Mouse (Mus musculus): Measurements from ENCODE around the gene Rerg. TPM values are rescaled to one million over a fixed set of nuclear protein-coding genes. Genes with fewer than 3 reads are reported as not detected.

The Rerg gene
- polyA plus RNA-seq, 1 experiment from 2014 or later, result 1.6 TPM

GRCm38 (mm10) chr6:137114859-137115258 is 55.4 kb downstream of the Rerg start:
- no peaks in the 10 kb centered on the region for H3K36me3 ChIP-seq (ENCODE audit: control insufficient read depth, insufficient read depth, low read length)
- DNase-seq (ENCODE audit: low spot score), result no peak
- ATAC-seq (replicated peaks; ENCODE audit: low FRiP score), result no peak
- H3K4me1 ChIP-seq (replicated peaks; ENCODE audit: control insufficient read depth, insufficient read depth, low read length), result no peaks in the 10 kb centered on the region
- H3K4me3 ChIP-seq (ENCODE audit: low read depth, low read length), result no peak overlapping the region
- no peaks in the 10 kb centered on the region for H3K27me3 ChIP-seq (ENCODE audit: control insufficient read depth, insufficient read depth, low read length)
- no peak overlapping the region for H3K4me2 ChIP-seq (ENCODE audit: low read depth, low read length, severe bottlenecking)
- H3K9ac ChIP-seq (ENCODE audit: low read length), result no peak overlapping the region
- WGBS, result 88% methylated on average over 7 of the region's 7 CpGs
- no peaks in the 10 kb centered on the region for H3K9me3 ChIP-seq (ENCODE audit: control insufficient read depth, low read length)
- no peak overlapping the region for H3K27ac ChIP-seq (ENCODE audit: low read depth, low read length)

- no peak overlapping the region for H3K4me2 ChIP-seq (ENCODE audit: low read depth, low read length, severe bottlenecking)
- ATAC-seq (replicated peaks; ENCODE audit: low FRiP score) (no peak), DNase-seq (ENCODE audit: low spot score) (no peak)
- 93% methylated on average over 9 of the region's 9 CpGs for WGBS
- no peaks in the 10 kb centered on the region for H3K9me3 ChIP-seq (ENCODE audit: control insufficient read depth, low read length)
- no peaks in the 10 kb centered on the region for H3K27me3 ChIP-seq (ENCODE audit: control insufficient read depth, insufficient read depth, low read length)
- no peaks in the 10 kb centered on the region for H3K36me3 ChIP-seq (ENCODE audit: control insufficient read depth, insufficient read depth, low read length)
- H3K9ac ChIP-seq (ENCODE audit: low read length), result no peak overlapping the region
- no peaks in the 10 kb centered on the region for H3K4me1 ChIP-seq (replicated peaks; ENCODE audit: control insufficient read depth, insufficient read depth, low read length)
- no peak overlapping the region for H3K4me3 ChIP-seq (ENCODE audit: low read depth, low read length)
- H3K27ac ChIP-seq (ENCODE audit: low read depth, low read length), result no peak overlapping the region
Observed at GRCm38 (mm10) chr6:137111266-137111813, 59.0 kb downstream of the Rerg start.

GRCm38 (mm10) chr6:137110778-137111174 is 59.5 kb downstream of the Rerg start:
- Histone ChIP-seq H3K27me3 (ENCODE audit: control insufficient read depth, insufficient read depth, low read length) (no peaks in the 10 kb centered on the region), H3K4me3 (ENCODE audit: low read depth, low read length) (no peak overlapping the region), H3K9me3 (ENCODE audit: control insufficient read depth, low read length) (no peaks in the 10 kb centered on the region), H3K4me2 (ENCODE audit: low read depth, low read length, severe bottlenecking) (no peak overlapping the region), H3K36me3 (ENCODE audit: control insufficient read depth, insufficient read depth, low read length) (no peaks in the 10 kb centered on the region), H3K27ac (ENCODE audit: low read depth, low read length) (no peak overlapping the region), H3K9ac (ENCODE audit: low read length) (no peak overlapping the region), H3K4me1 (replicated peaks; ENCODE audit: control insufficient read depth, insufficient read depth, low read length) (no peaks in the 10 kb centered on the region)
- no peak for ATAC-seq (replicated peaks; ENCODE audit: low FRiP score)
- WGBS, result 93% methylated on average over 6 of the region's 6 CpGs
- DNase-seq (ENCODE audit: low spot score), result no peak

GRCm38 (mm10) chr6:137109811-137110777 is 60.2 kb downstream of the Rerg start:
- H3K9me3 ChIP-seq (ENCODE audit: control insufficient read depth, low read length), result no peaks in the 10 kb centered on the region
- no peak overlapping the region for H3K4me2 ChIP-seq (ENCODE audit: low read depth, low read length, severe bottlenecking)
- DNase-seq (ENCODE audit: low spot score) (no peak), ATAC-seq (replicated peaks; ENCODE audit: low FRiP score) (no peak)
- no peaks in the 10 kb centered on the region for H3K36me3 ChIP-seq (ENCODE audit: control insufficient read depth, insufficient read depth, low read length)
- WGBS, result 84% methylated on average over 20 of the region's 20 CpGs
- no peak overlapping the region for H3K4me3 ChIP-seq (ENCODE audit: low read depth, low read length)
- H3K27ac ChIP-seq (ENCODE audit: low read depth, low read length), result no peak overlapping the region
- H3K27me3 ChIP-seq (ENCODE audit: control insufficient read depth, insufficient read depth, low read length), result no peaks in the 10 kb centered on the region
- no peaks in the 10 kb centered on the region for H3K4me1 ChIP-seq (replicated peaks; ENCODE audit: control insufficient read depth, insufficient read depth, low read length)
- H3K9ac ChIP-seq (ENCODE audit: low read length), result no peak overlapping the region

- Histone ChIP-seq H3K4me2 (ENCODE audit: low read depth, low read length, severe bottlenecking) (no peak overlapping the region), H3K36me3 (ENCODE audit: control insufficient read depth, insufficient read depth, low read length) (no peaks in the 10 kb centered on the region), H3K27ac (ENCODE audit: low read depth, low read length) (no peak overlapping the region), H3K27me3 (ENCODE audit: control insufficient read depth, insufficient read depth, low read length) (no peaks in the 10 kb centered on the region), H3K4me1 (replicated peaks; ENCODE audit: control insufficient read depth, insufficient read depth, low read length) (no peaks in the 10 kb centered on the region), H3K4me3 (ENCODE audit: low read depth, low read length) (no peak overlapping the region), H3K9me3 (ENCODE audit: control insufficient read depth, low read length) (no peaks in the 10 kb centered on the region), H3K9ac (ENCODE audit: low read length) (no peak overlapping the region)
- ATAC-seq (replicated peaks; ENCODE audit: low FRiP score), result no peak
- DNase-seq (ENCODE audit: low spot score), result no peak
- 91% methylated on average over 4 of the region's 4 CpGs for WGBS
Observed at GRCm38 (mm10) chr6:137105285-137105684, 65.0 kb downstream of the Rerg start.

GRCm38 (mm10) chr6:137102662-137103179 is 67.6 kb downstream of the Rerg start:
- Histone ChIP-seq H3K4me3 (ENCODE audit: low read depth, low read length) (no peak overlapping the region), H3K4me1 (replicated peaks; ENCODE audit: control insufficient read depth, insufficient read depth, low read length) (no peaks in the 10 kb centered on the region), H3K36me3 (ENCODE audit: control insufficient read depth, insufficient read depth, low read length) (no peaks in the 10 kb centered on the region), H3K9ac (ENCODE audit: low read length) (no peak overlapping the region), H3K4me2 (ENCODE audit: low read depth, low read length, severe bottlenecking) (no peak overlapping the region), H3K9me3 (ENCODE audit: control insufficient read depth, low read length) (no peaks in the 10 kb centered on the region), H3K27me3 (ENCODE audit: control insufficient read depth, insufficient read depth, low read length) (no peaks in the 10 kb centered on the region), H3K27ac (ENCODE audit: low read depth, low read length) (no peak overlapping the region)
- WGBS, result 60% methylated on average over 10 of the region's 10 CpGs
- ATAC-seq (replicated peaks; ENCODE audit: low FRiP score) (no peak), DNase-seq (ENCODE audit: low spot score) (no peak)

- Histone ChIP-seq H3K9me3 (ENCODE audit: control insufficient read depth, low read length) (no peaks in the 10 kb centered on the region), H3K4me2 (ENCODE audit: low read depth, low read length, severe bottlenecking) (no peak overlapping the region), H3K36me3 (ENCODE audit: control insufficient read depth, insufficient read depth, low read length) (no peaks in the 10 kb centered on the region), H3K27ac (ENCODE audit: low read depth, low read length) (no peak overlapping the region), H3K4me3 (ENCODE audit: low read depth, low read length) (no peak overlapping the region), H3K4me1 (replicated peaks; ENCODE audit: control insufficient read depth, insufficient read depth, low read length) (no peaks in the 10 kb centered on the region), H3K9ac (ENCODE audit: low read length) (no peak overlapping the region), H3K27me3 (ENCODE audit: control insufficient read depth, insufficient read depth, low read length) (no peaks in the 10 kb centered on the region)
- no peak for ATAC-seq (replicated peaks; ENCODE audit: low FRiP score)
- no peak for DNase-seq (ENCODE audit: low spot score)
- 86% methylated on average over 7 of the region's 7 CpGs for WGBS
Observed at GRCm38 (mm10) chr6:137101886-137102661, 68.2 kb downstream of the Rerg start.

GRCm38 (mm10) chr6:137100259-137100658 is 70.0 kb downstream of the Rerg start:
- Histone ChIP-seq H3K9me3 (ENCODE audit: control insufficient read depth, low read length) (no peaks in the 10 kb centered on the region), H3K4me1 (replicated peaks; ENCODE audit: control insufficient read depth, insufficient read depth, low read length) (no peaks in the 10 kb centered on the region), H3K4me3 (ENCODE audit: low read depth, low read length) (no peak overlapping the region), H3K27me3 (ENCODE audit: control insufficient read depth, insufficient read depth, low read length) (no peaks in the 10 kb centered on the region), H3K27ac (ENCODE audit: low read depth, low read length) (no peak overlapping the region), H3K36me3 (ENCODE audit: control insufficient read depth, insufficient read depth, low read length) (no peaks in the 10 kb centered on the region), H3K4me2 (ENCODE audit: low read depth, low read length, severe bottlenecking) (no peak overlapping the region), H3K9ac (ENCODE audit: low read length) (no peak overlapping the region)
- DNase-seq (ENCODE audit: low spot score) (no peak), ATAC-seq (replicated peaks; ENCODE audit: low FRiP score) (no peak)
- 61% methylated on average over 2 of the region's 2 CpGs for WGBS

Data from forebrain, embryonic 11.5 days (tissue).